Mouse (Mus musculus): ENCODE measurements at regions not wholly inside any gene's neighbourhood (a gene's known extent, or its start where the extent isn't known, plus 50 kb on each side); places are given as distances from the start of the nearest gene placed in this dataset.

DNA sequence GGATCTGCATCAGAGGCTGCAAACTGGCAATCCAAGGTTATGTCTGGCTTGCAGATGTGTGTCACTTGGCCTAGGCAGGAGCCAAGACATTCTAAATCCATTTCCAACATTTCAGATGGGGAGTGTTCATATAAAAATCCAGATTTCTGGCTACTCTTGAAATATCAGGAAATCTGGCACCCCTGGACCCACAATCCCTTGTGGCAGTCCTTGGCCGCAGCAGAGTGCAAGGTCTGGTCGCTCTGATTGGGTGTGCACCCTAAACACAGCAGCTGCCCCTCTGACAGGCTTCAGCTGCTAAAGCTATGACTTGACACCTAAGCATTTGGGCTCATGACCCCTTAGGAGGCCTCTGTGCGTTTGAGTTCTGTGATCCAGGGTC is 83.7 kb downstream of the E030025P04Rik start:
- Histone ChIP-seq H3K4me3 (no peak overlapping the region), H3K27me3 (ENCODE audit: low read depth, poor library complexity, severe bottlenecking) (no peaks in the 10 kb centered on the region), H3K9me3 (replicated peaks) (peaks cover 9% of the 10 kb centered on the region; the same call in 1 of the 2 replicates), H3K4me1 (no peaks in the 10 kb centered on the region), H3K36me3 (no peaks in the 10 kb centered on the region), H3K27ac (replicated peaks) (no peak overlapping the region)
- no peak for DNase-seq (ENCODE audit: low spot score)
- WGBS: 87% methylated on average over 3 of the region's 3 CpGs

- no peaks in the 10 kb centered on the region for H3K36me3 ChIP-seq
- 90% methylated on average over 12 of the region's 12 CpGs for WGBS
- no peak overlapping the region for H3K4me3 ChIP-seq
- no peak for DNase-seq (ENCODE audit: low spot score)
- H3K9me3 ChIP-seq (replicated peaks): peaks cover 9% of the 10 kb centered on the region; the same call in 1 of the 2 replicates
- H3K27me3 ChIP-seq (ENCODE audit: low read depth, poor library complexity, severe bottlenecking): no peaks in the 10 kb centered on the region
- no peak overlapping the region for H3K27ac ChIP-seq (replicated peaks)
- no peaks in the 10 kb centered on the region for H3K4me1 ChIP-seq
Observed at GRCm38 (mm10) chr11:109059863-109060526, 84.2 kb downstream of the E030025P04Rik start.

DNA sequence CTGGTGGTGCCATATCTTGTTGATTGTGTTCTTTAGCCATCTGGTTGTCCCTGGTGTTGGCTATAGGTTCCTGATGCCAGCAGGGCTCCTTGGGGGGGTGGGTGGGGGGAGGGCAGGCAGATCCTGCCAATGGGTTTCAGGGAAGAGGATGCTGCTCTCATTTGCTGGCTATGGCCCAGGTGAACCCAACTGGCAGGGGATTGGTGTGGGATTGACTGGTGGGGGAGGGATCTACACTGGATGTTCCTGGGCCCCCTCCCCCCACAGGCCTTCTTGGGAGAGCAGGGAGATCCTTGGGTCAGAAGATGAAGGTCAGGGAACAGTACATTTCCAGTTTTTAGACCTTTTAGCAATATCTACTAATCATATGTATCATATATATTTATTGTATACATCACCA is 86.1 kb downstream of the E030025P04Rik start:
- DNase-seq (ENCODE audit: low spot score): no peak
- Histone ChIP-seq H3K4me1 (no peaks in the 10 kb centered on the region), H3K27me3 (ENCODE audit: low read depth, poor library complexity, severe bottlenecking) (no peaks in the 10 kb centered on the region), H3K4me3 (no peak overlapping the region), H3K36me3 (no peaks in the 10 kb centered on the region), H3K9me3 (replicated peaks) (peaks cover 9% of the 10 kb centered on the region; the same call in 1 of the 2 replicates), H3K27ac (replicated peaks) (no peak overlapping the region)

GRCm38 (mm10) chr11:109048257-109049101 is 95.7 kb downstream of the E030025P04Rik start:
- H3K9me3 ChIP-seq (replicated peaks): no peaks in the 10 kb centered on the region
- H3K27ac ChIP-seq (replicated peaks): no peak overlapping the region
- H3K4me3 ChIP-seq: no peak overlapping the region
- WGBS: 84% methylated on average over 10 of the region's 10 CpGs
- no peaks in the 10 kb centered on the region for H3K27me3 ChIP-seq (ENCODE audit: low read depth, poor library complexity, severe bottlenecking)
- no peaks in the 10 kb centered on the region for H3K4me1 ChIP-seq
- no peaks in the 10 kb centered on the region for H3K36me3 ChIP-seq
- no peak for DNase-seq (ENCODE audit: low spot score)

DNA sequence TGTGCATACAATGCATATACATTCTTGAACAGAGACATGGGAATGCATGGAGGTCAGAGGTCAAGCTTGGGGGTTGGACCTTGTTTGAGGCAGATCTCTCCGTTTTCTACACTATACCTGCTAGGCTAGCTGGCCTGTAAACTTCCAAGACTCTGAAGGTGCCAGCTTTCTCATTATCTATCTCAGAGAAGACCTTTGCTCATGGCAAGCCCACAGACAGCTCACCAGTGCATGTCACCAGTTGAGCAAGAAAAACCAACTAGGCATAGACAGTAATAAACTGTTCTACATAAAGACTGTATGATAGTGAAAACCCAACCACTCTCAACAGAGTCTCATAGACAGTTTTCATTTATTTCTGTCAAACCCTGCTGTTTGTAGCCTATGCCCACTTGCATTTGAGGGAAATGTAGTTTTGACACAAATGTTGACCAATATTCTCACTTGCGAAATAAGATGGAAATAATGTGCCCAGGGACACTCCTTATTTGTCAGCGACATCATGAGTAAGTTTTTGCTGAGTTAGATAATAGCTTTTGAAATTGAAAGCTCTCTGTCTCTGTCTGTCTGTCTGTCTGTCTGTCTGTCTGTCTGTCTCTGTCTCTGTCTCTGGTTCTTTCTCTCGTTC is 96.6 kb downstream of the E030025P04Rik start:
- DNase-seq (ENCODE audit: low spot score): no peak
- Histone ChIP-seq H3K9me3 (replicated peaks) (no peaks in the 10 kb centered on the region), H3K4me3 (no peak overlapping the region), H3K4me1 (no peaks in the 10 kb centered on the region), H3K27me3 (ENCODE audit: low read depth, poor library complexity, severe bottlenecking) (no peaks in the 10 kb centered on the region), H3K27ac (replicated peaks) (no peak overlapping the region), H3K36me3 (no peaks in the 10 kb centered on the region)
- WGBS: 92% methylated on average over 4 of the region's 4 CpGs

GRCm38 (mm10) chr11:109046446-109046845 is 97.7 kb downstream of the E030025P04Rik start:
- Histone ChIP-seq H3K36me3 (no peaks in the 10 kb centered on the region), H3K4me1 (no peaks in the 10 kb centered on the region), H3K27me3 (ENCODE audit: low read depth, poor library complexity, severe bottlenecking) (no peaks in the 10 kb centered on the region), H3K9me3 (replicated peaks) (no peaks in the 10 kb centered on the region), H3K4me3 (no peak overlapping the region), H3K27ac (replicated peaks) (no peak overlapping the region)
- DNase-seq (ENCODE audit: low spot score): no peak
- WGBS: 32% methylated on average over 1 of the region's 1 CpGs

DNA sequence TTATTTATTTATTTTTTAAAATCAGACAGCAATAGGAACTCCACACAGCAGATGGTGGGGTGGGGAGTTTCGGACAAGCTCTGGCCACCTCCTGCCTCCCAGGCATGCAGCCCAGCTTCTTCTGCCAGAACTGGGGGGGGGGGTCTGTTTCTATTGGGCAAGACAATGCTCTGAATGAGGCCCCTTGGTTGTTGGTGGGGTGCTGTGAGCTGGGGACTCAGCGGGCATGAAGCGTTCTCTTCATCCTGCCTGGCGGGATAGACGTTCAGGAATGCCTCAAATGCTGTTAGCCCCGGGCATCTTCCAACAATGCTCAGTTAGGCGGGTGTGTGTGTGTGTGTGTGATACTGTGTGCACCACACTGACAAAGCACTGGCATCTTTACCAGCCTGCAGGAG is 103.7 kb downstream of the E030025P04Rik start:
- Histone ChIP-seq H3K27ac (replicated peaks) (peak overlapping the region; percentile 58; the same call in 1 of the 2 replicates), H3K36me3 (no peaks in the 10 kb centered on the region), H3K4me3 (no peak overlapping the region), H3K27me3 (ENCODE audit: low read depth, poor library complexity, severe bottlenecking) (no peaks in the 10 kb centered on the region; the same call in 1 of the 2 replicates), H3K4me1 (peaks cover 22% of the 10 kb centered on the region), H3K9me3 (replicated peaks) (no peaks in the 10 kb centered on the region)
- no peak for DNase-seq (ENCODE audit: low spot score)
- WGBS: 67% methylated on average over 7 of the region's 7 CpGs

- 78% methylated on average over 6 of the region's 6 CpGs for WGBS
- peaks cover 22% of the 10 kb centered on the region for H3K4me1 ChIP-seq
- no peak overlapping the region for H3K27ac ChIP-seq (replicated peaks)
Observed at GRCm38 (mm10) chr11:109039792-109040518, 104.2 kb downstream of the E030025P04Rik start.

GRCm38 (mm10) chr11:109039060-109039791 is 104.9 kb downstream of the E030025P04Rik start:
- peaks cover 22% of the 10 kb centered on the region for H3K4me1 ChIP-seq
- H3K36me3 ChIP-seq: no peaks in the 10 kb centered on the region
- no peaks in the 10 kb centered on the region; the same call in 1 of the 2 replicates for H3K27me3 ChIP-seq (ENCODE audit: low read depth, poor library complexity, severe bottlenecking)
- H3K27ac ChIP-seq (replicated peaks): no peak overlapping the region
- no peak overlapping the region for H3K4me3 ChIP-seq
- no peaks in the 10 kb centered on the region for H3K9me3 ChIP-seq (replicated peaks)
- WGBS: 85% methylated on average over 10 of the region's 10 CpGs
- no peak for DNase-seq (ENCODE audit: low spot score)

More at GRCm38 (mm10) chr11:109039792-109040518, 104.2 kb downstream of the E030025P04Rik start:
- Histone ChIP-seq H3K36me3 (no peaks in the 10 kb centered on the region), H3K27me3 (ENCODE audit: low read depth, poor library complexity, severe bottlenecking) (no peaks in the 10 kb centered on the region; the same call in 1 of the 2 replicates), H3K9me3 (replicated peaks) (no peaks in the 10 kb centered on the region), H3K4me3 (no peak overlapping the region)
- no peak for DNase-seq (ENCODE audit: low spot score)

DNA sequence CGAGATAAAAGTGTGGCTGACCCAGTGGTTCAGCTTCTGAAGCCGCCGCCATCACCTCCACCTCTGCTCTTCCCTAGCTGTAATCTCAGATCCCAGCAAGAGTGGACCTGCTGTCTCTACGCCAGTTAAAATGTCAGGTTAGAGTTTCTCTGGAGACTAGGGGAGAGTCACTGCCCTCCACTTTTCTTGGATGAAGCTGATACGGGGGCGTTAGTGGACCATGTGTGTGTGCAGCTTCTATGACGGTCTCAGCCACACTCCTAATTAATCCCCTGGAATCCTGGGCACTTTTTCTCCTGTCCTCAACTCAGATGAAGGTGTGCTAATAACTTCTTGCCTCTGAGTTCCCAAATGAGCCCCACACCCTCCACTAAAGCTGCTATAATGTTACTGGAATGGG is 106.0 kb downstream of the E030025P04Rik start:
- no peaks in the 10 kb centered on the region; the same call in 1 of the 2 replicates for H3K27me3 ChIP-seq (ENCODE audit: low read depth, poor library complexity, severe bottlenecking)
- 95% methylated on average over 7 of the region's 7 CpGs for WGBS
- H3K4me3 ChIP-seq: no peak overlapping the region
- H3K36me3 ChIP-seq: no peaks in the 10 kb centered on the region
- H3K27ac ChIP-seq (replicated peaks): no peak overlapping the region
- no peak for DNase-seq (ENCODE audit: low spot score)
- peaks cover 32% of the 10 kb centered on the region for H3K4me1 ChIP-seq
- no peaks in the 10 kb centered on the region for H3K9me3 ChIP-seq (replicated peaks)

GRCm38 (mm10) chr11:109034596-109034995 is 109.6 kb downstream of the E030025P04Rik start:
- 93% methylated on average over 1 of the region's 1 CpGs for WGBS
- Histone ChIP-seq H3K9me3 (replicated peaks) (no peaks in the 10 kb centered on the region), H3K4me3 (no peak overlapping the region), H3K27me3 (ENCODE audit: low read depth, poor library complexity, severe bottlenecking) (peaks cover 10% of the 10 kb centered on the region), H3K4me1 (peaks cover 49% of the 10 kb centered on the region), H3K27ac (replicated peaks) (no peak overlapping the region), H3K36me3 (no peaks in the 10 kb centered on the region)
- no peak for DNase-seq (ENCODE audit: low spot score)

DNA sequence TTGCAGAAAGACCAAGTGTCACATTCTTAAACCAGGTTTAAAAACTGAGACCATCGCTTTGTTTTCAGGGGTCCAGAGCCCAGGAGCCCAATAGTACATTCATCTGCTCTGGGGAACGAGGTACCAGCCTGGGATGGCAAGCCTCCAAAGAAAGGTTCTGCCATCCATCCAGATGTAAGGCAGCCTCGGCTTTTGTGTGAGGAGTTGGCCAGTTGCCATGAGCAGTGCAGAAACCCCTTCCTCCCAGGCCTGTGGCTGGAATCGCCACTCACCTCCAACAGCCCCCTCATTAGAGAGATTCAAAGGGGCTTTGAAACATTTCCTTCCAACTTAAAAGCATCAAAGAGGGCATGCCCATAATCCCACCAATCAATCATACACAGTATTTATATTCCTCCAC is 110.1 kb downstream of the E030025P04Rik start:
- no peak for DNase-seq (ENCODE audit: low spot score)
- H3K27me3 ChIP-seq (ENCODE audit: low read depth, poor library complexity, severe bottlenecking): peaks cover 10% of the 10 kb centered on the region
- no peak overlapping the region for H3K4me3 ChIP-seq
- no peaks in the 10 kb centered on the region for H3K9me3 ChIP-seq (replicated peaks)
- 84% methylated on average over 4 of the region's 4 CpGs for WGBS
- peak overlapping the region; percentile 69; the same call in 1 of the 2 replicates for H3K27ac ChIP-seq (replicated peaks)
- peaks cover 46% of the 10 kb centered on the region for H3K4me1 ChIP-seq
- no peaks in the 10 kb centered on the region for H3K36me3 ChIP-seq
